Mouse (Mus musculus) midbrain, embryonic 10.5 days (tissue): ENCODE results near the gene Ppp1r14d. TPM values are rescaled to one million over a fixed set of nuclear protein-coding genes. Genes with fewer than 3 reads are reported as not detected.

Source experiments
- DNase-seq: peaks from one replicate; pipeline ENCODE4 v3.0.0-alpha.2; 2017; ENCODE audit warnings: low spot score
- H3K27ac ChIP-seq: fragments of 300-500 bp; sonication (generic); replicated peaks from 2 replicates; pipeline ENCODE4 v1.5.1; 2016; ENCODE audit warnings: mild to moderate bottlenecking
- H3K27me3 ChIP-seq: fragments of 300-500 bp; sonication (generic); 2 replicates; pipeline ENCODE4 v1.6.1; 2016; ENCODE audit warnings: low read depth, mild to moderate bottlenecking; ENCODE audit not compliant: poor library complexity, severe bottlenecking
- H3K36me3 ChIP-seq: fragments of 300-500 bp; sonication (generic); 2 replicates; pipeline ENCODE4 v1.6.1; 2016; ENCODE audit warnings: mild to moderate bottlenecking, moderate library complexity
- H3K4me1 ChIP-seq: fragments of 300-500 bp; sonication (generic); 2 replicates; pipeline ENCODE4 v1.6.1; 2016
- H3K4me3 ChIP-seq: fragments of 300-500 bp; sonication (generic); 2 replicates; pipeline ENCODE4 v1.5.1; 2016; ENCODE audit warnings: mild to moderate bottlenecking, moderate library complexity
- H3K9me3 ChIP-seq: fragments of 300-500 bp; sonication (generic); replicated peaks from 2 replicates; pipeline ENCODE4 v1.6.1; 2016; ENCODE audit warnings: mild to moderate bottlenecking
- WGBS: fragments of 180-500 bp; shearing (Covaris S2); methylation state at CpG from one replicate; pipeline ENCODE4 v1.1.7; 2016; 5-methylcytosine and 5-hydroxymethylcytosine counted together
- polyA plus RNA-seq: library from polyadenylated mRNA; unstranded; fragments of >200 nt; fragmentation: Nextera tagmentation; extraction: Ambion mirVana; gene quantifications from 2 replicates; pipeline ENCODE4 v1.2.1, GENCODE M21; 2016

The Ppp1r14d gene
- polyA plus RNA-seq, 1 experiment from 2014 or later: not detected

DNA sequence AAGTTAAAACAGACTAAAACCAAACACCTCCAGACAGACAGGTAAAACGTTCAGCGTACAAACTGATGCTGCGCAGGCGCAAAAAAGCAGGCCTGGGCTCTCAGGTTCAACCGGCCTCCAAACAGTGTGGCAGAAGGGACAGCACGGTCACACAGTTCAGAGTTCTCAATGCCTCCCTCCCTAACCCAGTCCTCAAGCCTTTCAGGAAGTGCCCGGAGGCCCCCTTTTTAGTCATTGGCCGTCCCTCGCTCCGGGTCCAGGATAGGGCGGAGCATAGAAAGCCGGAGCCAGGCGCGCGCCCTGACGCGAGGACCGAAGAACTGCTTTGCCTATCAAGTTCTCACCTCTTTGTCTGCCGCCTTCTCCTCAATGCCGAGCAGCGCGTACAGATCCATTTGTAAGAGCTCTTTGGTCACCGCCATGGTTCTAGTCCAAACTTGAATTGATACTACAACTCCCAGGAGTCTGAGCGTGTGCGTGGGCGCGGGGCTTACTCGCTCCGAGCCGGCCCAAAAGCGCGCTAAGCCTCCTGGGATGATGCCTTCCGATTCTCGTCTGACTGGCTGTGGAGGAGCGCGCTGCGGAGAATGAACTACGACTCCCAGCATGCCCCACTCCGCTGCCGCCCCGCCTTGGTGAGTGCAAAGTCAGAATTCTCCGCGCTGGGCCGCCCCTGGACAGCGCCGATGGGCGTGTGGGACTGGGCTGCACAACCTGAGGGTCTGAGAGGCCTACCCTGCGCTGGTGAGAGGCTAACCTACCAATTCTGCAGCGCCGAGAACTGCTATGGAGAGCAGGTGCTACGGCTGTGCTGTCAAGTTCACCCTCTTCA is 21.1 kb downstream of the Ppp1r14d start, which contains the start of the genes Zfyve19 and Dnajc17:
Gene Zfyve19 (plus strand): TSS at position 274 of the 832 bp plus-strand sequence.
Gene Dnajc17 (minus strand): TSS at position 452 of the 832 bp plus-strand sequence.
- Histone ChIP-seq H3K36me3 (peaks cover 33% of the 10 kb centered on the region), H3K27me3 (no peaks in the 10 kb centered on the region), H3K27ac (peak within 1 kb of the TSS; percentile 92), H3K4me1 (peaks cover 31% of the 10 kb centered on the region), H3K4me3 (peak within 1 kb of the TSS; percentile 80), H3K9me3 (no peaks in the 10 kb centered on the region)
- under 1% methylated on average over 51 of the region's 51 CpGs for WGBS
- DNase-seq: peak; percentile 97

DNA sequence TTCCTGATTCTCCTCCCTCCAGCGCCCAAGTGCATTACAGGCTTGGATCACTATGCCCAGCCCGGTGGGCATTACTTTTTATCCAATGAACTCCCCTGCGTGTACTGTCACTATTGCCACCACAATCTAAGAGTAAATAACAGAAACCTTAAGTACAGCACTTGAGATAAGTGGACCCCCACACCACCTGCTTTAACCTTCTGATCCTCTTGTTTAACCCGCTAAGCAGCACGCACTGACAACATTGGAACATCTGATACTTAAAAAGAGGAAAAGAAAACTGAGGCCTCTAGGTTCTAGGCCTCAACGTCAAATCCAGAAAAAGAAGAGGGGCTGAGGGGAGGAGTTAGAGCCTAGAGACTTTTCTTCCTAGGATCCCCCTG is 21.8 kb downstream of the Ppp1r14d start:
- 30% methylated on average over 6 of the region's 6 CpGs for WGBS
- H3K27ac ChIP-seq: peak overlapping the region; percentile 92
- H3K4me3 ChIP-seq: peak overlapping the region; percentile 80
- H3K9me3 ChIP-seq: no peaks in the 10 kb centered on the region
- peaks cover 27% of the 10 kb centered on the region for H3K36me3 ChIP-seq
- DNase-seq: no peak
- peaks cover 31% of the 10 kb centered on the region for H3K4me1 ChIP-seq
- no peaks in the 10 kb centered on the region for H3K27me3 ChIP-seq

DNA sequence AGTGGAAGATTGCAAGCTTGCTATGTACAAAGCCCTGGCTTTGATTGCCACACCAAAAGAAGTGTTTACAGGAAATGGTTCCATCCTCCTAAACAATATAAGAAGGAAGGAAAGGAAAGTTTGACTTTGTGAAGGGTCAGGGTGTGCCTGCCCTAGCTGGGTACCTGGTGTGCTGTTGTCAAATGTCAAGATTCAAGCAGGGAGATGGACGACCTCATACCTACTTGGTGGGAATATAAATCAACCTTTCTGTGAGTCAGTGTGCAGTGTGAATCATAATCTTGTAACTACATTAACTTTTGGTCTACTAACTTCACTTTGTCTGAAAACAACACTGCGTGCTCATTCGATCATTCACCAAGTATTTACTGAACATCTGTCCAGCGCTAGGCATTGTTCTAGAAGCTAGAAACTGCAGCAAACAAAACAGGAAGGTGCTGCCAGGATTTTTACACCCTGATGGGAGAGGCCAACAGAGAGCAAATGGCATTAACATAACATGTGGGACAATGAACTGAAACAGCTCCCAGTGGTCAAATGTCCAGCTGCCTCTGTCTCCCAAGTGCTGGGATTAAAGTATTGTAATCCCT is 25.7 kb downstream of the Ppp1r14d start:
- DNase-seq: no peak
- Histone ChIP-seq H3K4me1 (peaks cover 23% of the 10 kb centered on the region), H3K27ac (no peak overlapping the region), H3K4me3 (no peak overlapping the region), H3K27me3 (no peaks in the 10 kb centered on the region), H3K9me3 (no peaks in the 10 kb centered on the region), H3K36me3 (no peaks in the 10 kb centered on the region)
- 80% methylated on average over 4 of the region's 4 CpGs for WGBS

DNA sequence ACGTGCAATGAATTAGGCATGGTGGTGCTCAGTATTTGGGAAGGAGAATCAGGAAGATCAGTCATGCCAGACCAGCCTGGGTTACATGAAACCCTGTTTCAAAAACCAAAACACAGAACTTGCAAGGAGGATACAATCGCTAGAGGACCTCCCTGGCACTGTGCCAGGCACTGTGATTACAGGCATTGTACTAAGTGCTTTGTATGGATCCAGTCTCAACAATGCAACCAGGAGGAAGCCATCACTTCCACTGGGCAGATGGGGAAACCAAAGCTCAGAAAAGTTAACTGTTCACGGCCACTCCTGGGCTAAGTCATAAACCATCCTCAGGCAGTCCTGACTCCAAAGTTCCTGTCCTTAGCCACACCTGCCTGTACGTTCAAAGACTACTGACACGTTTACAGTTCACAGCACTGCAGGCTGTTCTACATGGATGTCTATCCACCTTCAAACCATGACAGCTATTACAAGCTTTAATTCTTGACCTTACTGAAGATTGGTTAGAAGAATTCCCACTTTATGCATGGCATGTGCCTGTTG is 26.7 kb downstream of the Ppp1r14d start:
- 88% methylated on average over 5 of the region's 5 CpGs for WGBS
- Histone ChIP-seq H3K27ac (no peak overlapping the region), H3K36me3 (no peaks in the 10 kb centered on the region), H3K4me3 (no peak overlapping the region), H3K4me1 (peaks cover 29% of the 10 kb centered on the region), H3K27me3 (no peaks in the 10 kb centered on the region), H3K9me3 (no peaks in the 10 kb centered on the region)
- no peak for DNase-seq

DNA sequence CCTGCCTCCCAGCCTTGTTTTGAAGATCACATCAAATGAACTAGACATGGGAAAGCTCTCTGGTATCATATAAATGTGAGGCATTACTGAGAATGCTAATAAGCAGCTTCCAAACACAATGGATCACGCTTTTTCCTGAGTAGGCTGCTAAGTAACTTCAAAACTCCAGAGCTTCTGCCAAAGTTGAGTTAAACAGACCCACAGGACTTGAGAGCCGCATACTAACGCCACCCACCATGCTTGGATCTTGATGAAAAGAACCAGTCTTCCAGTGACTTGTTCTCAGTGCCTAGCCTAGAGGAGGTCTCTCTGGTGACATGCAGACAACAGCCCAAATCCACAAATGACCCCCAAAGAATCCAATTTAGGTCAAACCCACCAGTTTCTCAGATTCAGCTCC is 30.8 kb downstream of the Ppp1r14d start:
- no peak for DNase-seq
- Histone ChIP-seq H3K36me3 (no peaks in the 10 kb centered on the region), H3K27ac (no peak overlapping the region), H3K4me1 (peaks cover 26% of the 10 kb centered on the region), H3K9me3 (no peaks in the 10 kb centered on the region), H3K27me3 (no peaks in the 10 kb centered on the region), H3K4me3 (no peak overlapping the region)
- 54% methylated on average over 3 of the region's 3 CpGs for WGBS

DNA sequence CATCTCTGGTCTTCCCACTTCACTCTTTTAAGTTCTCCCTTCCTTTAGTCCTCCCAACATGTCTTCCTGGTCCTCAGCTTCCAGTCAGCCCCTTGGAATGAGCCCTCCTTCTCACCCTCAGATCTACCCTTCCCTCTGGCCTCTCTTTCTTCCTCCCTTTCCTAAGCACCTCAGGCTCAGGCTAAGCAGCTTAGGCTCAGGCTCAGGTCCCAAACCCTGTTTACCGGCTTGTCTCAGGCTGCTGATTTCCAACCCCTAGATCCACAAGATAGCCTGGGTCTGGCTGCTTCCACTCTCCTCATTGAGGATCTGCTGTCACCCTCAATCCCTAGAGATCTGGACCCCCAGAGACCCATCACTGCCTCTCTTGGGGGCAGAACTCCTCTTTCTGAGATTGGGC is 31.7 kb downstream of the Ppp1r14d start:
- H3K27ac ChIP-seq: 0 out of 2 replicates have a peak overlapping the region, but pooled peaks have one; percentile 24
- no peaks in the 10 kb centered on the region for H3K9me3 ChIP-seq
- DNase-seq: no peak
- no peak overlapping the region for H3K4me3 ChIP-seq
- no peaks in the 10 kb centered on the region for H3K27me3 ChIP-seq
- H3K36me3 ChIP-seq: no peaks in the 10 kb centered on the region
- 18% methylated on average over 1 of the region's 1 CpGs for WGBS
- H3K4me1 ChIP-seq: peaks cover 26% of the 10 kb centered on the region

DNA sequence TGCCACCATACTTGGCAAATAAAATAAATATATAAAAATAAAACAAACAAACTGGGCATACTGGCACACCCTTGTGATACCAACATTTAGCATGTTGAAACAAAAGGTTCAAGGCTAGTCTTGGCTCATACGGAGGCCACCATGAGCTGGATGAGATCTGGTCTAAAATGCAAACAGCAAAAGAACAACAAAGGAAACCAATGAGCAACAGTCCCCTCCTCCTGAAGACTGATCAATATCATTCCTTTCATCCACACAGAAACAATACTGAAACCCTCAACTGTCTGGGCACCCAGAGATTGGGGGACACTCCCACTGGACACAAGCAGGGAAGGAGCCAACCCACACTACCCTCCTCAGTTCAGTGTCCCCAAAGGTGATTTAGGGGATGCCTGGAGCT is 32.2 kb downstream of the Ppp1r14d start:
- no peak overlapping the region for H3K4me3 ChIP-seq
- H3K9me3 ChIP-seq: no peaks in the 10 kb centered on the region
- WGBS: 82% methylated on average over 1 of the region's 1 CpGs
- no peaks in the 10 kb centered on the region for H3K27me3 ChIP-seq
- 0 out of 2 replicates have a peak overlapping the region, but pooled peaks have one; percentile 24 for H3K27ac ChIP-seq
- peaks cover 26% of the 10 kb centered on the region for H3K4me1 ChIP-seq
- no peaks in the 10 kb centered on the region for H3K36me3 ChIP-seq
- DNase-seq: no peak

DNA sequence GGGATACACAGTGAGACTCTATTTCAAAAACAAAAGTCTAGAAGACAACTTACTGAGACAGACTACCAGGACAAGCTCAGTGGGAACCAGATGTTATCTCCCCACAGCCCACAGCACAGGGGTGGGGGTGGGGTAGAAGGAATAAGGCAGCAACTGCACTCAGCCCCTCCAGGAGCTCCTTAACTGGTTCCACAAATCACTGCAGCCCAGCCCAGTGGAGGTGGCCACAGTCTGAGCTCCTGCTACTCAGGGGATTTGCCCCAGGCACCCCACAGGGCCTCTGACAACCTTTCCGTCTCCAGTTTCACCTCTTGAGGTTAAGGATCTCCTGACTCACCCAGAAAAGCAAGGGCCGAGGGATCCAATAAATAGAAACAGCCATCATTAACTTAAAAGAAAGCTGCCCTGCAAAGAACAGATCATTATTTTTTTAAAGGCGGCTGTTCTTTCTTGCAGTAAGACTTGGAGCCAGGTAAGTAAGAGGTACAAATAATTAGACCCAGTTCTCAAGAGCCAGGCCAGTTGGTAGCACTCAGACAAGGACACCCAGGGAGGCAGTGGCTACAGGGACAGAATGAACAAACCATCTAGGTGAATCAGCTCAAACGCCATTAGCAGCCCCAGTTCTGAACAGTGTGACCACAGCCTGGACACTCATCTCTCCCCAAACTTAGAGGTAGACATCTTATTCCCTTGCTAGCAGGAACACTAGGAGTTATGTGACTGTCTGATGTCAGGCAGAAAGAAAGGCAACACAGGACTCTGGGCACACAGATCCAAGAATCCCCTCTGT is 33.2 kb downstream of the Ppp1r14d start:
- Histone ChIP-seq H3K4me1 (peaks cover 26% of the 10 kb centered on the region), H3K4me3 (no peak overlapping the region), H3K27me3 (no peaks in the 10 kb centered on the region), H3K27ac (no peak overlapping the region), H3K9me3 (no peaks in the 10 kb centered on the region), H3K36me3 (no peaks in the 10 kb centered on the region)
- no peak for DNase-seq
- 30% methylated on average over 4 of the region's 4 CpGs for WGBS

DNA sequence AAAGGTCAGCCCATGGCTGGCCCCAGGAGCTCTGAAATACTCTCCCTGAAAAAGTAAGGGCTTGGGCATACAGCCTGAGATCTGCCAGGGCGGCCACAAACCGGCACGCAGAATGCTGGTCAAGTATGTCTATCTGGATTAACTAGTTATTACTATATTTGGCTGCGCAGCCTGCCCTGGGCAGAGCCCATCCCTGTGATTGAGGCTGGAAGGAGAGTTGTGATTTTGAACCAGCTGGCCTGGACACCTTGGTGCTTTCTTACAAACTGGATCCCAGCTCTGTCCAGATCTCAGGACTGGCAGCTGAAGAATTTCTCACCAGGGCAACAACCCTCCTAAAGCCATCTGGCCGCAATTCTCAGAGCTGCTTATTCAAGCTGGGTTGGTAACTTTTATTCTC is 35.6 kb downstream of the Ppp1r14d start:
- DNase-seq: no peak
- Histone ChIP-seq H3K36me3 (no peaks in the 10 kb centered on the region), H3K9me3 (no peaks in the 10 kb centered on the region), H3K4me1 (peaks cover 28% of the 10 kb centered on the region), H3K27ac (no peak overlapping the region), H3K27me3 (no peaks in the 10 kb centered on the region), H3K4me3 (no peak overlapping the region)
- WGBS: 87% methylated on average over 5 of the region's 5 CpGs

DNA sequence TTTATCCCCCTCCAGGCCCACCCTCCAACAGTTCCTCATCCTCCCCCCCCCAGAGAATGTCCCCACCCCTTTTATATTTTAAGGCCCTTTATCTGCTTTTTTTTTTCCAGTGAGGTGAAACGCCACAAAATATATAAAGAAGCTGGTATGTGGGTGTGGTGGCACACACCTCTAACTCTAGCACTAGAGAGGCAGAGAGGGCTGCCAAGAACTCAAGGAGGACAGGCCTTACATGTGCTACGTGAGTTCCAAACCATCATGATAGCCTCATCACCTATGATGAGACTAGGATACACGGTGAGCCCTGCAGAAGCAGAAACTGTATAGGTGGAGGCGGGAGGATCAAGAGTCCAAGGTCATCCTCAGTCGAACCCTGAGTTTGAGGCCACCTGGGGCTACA is 38.7 kb downstream of the Ppp1r14d start:
- H3K36me3 ChIP-seq: 0 out of 2 replicates have a peak, but pooled peaks cover 3% of the 10 kb centered on the region
- H3K4me3 ChIP-seq: no peak overlapping the region
- H3K4me1 ChIP-seq: peaks cover 11% of the 10 kb centered on the region
- H3K9me3 ChIP-seq: no peaks in the 10 kb centered on the region
- no peak overlapping the region for H3K27ac ChIP-seq
- DNase-seq: no peak
- no peaks in the 10 kb centered on the region for H3K27me3 ChIP-seq
- WGBS: 87% methylated on average over 5 of the region's 5 CpGs

DNA sequence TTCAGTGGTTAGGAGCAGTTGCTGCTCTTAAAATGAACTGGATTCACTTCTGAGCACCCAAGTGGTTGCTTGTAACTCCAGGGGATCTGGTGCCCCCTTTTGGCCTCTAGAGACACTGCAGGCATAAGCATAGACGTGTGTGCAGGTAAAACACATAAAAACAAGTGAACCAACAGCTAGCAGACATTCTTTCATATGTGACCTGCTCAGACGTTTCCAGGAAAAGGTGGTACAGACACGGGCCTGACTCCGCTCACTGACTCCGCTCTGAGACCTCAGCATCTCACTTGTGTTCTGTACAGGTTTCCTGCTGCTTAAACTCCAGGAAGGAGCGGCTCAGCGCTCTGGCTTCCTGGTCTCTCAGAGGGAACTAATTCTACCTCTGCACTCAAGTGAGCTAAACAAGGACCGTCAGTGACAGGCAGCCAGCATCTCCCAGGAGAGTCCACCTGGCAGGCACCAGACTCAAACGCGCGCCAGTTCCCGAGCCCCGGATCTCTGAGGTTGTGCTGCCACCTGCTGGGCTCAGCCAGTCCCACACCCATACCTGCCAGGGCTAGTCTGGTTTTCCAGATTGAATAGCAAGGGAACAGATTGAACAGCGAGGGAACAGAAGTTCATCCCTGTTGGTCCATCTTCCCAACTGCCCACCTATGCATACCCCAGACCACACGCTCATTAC is 40.5 kb downstream of the Ppp1r14d start:
- Histone ChIP-seq H3K27ac (no peak overlapping the region), H3K4me3 (peak overlapping the region; percentile 47)
- 9% methylated on average over 15 of the region's 15 CpGs for WGBS

DNA sequence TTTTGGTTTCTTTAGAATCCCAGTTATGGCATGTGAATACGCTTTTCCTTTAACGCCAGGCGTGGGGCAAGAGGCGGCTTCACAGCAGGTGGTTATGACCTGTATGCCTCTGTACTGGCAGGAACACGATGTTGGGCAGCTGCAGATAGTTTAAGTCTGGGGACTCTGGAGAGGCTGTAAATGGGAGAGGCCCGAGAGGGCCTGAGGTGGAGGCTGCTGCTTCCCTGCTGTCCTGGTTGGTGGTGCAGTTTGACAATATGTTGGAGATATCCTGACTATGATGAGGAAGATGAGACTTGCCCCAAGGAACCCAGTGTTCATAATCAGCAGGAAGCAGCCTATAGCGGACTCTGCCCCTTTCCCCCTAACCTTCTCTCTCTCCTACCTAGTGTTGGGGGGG is 46.8 kb downstream of the Ppp1r14d start:
- Histone ChIP-seq H3K4me3 (no peak overlapping the region), H3K27me3 (no peaks in the 10 kb centered on the region), H3K4me1 (no peaks in the 10 kb centered on the region), H3K36me3 (peaks cover 68% of the 10 kb centered on the region), H3K27ac (no peak overlapping the region), H3K9me3 (no peaks in the 10 kb centered on the region)
- WGBS: 80% methylated on average over 7 of the region's 7 CpGs
- DNase-seq: no peak

More for the DNA sequence above, 40.5 kb downstream of the Ppp1r14d start:
- H3K36me3 ChIP-seq: peaks cover 19% of the 10 kb centered on the region
- H3K9me3 ChIP-seq: no peaks in the 10 kb centered on the region
- H3K4me1 ChIP-seq: peaks cover 9% of the 10 kb centered on the region
- H3K27me3 ChIP-seq: no peaks in the 10 kb centered on the region
- DNase-seq: peak; percentile 82
